Mouse (Mus musculus) heart, adult 2 months (tissue): ENCODE measurements around the gene H13.

Source experiments
- CTCF ChIP-seq: fragments of 200-600 bp; IDR thresholded peaks from 2 replicates; pipeline ENCODE4 v1.8.1; 2022; ENCODE audit warnings: antibody characterized with exemption, mild to moderate bottlenecking, moderate library complexity
- POLR2A ChIP-seq: fragments of 200-500 bp; IDR thresholded peaks from 2 replicates; pipeline ENCODE4 v1.6.1; 2011; ENCODE audit warnings: mild to moderate bottlenecking, low read depth, low read length, control low read depth; ENCODE audit not compliant: insufficient read depth

DNA sequence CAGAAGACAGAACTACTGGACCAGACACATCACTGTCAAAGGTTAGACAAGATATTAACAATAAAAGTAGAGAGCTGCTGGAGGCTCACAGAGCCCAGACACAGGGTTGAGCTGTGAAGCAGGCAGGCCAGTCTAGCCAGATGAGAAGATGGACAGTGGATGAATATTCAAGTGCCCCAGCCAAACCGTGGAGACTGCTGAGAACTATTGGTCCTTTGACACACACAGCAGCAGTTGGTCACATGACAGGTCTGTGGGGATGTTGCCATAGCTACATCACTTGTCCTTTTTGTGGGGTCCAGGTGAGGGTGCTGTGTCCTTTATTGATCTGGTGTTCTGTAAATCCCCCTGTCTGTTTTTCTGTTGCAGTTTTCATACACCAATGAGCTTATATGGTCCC is 44.0 kb upstream of the H13 start:
- TF ChIP-seq POLR2A (no peak), CTCF (no peak)
